Mouse (Mus musculus) embryonic facial prominence, embryonic 14.5 days (tissue): ENCODE measurements around the gene Slc16a14. TPM values are rescaled to one million over a fixed set of nuclear protein-coding genes. Genes with fewer than 3 reads are reported as not detected.

Experiments used
- ATAC-seq: fragments of 200-750 bp; cut with Nextera tagmentation; 2 replicates; pipeline ENCODE4 v1.8.0; 2017; ENCODE audit warnings: low read depth, moderate number of reproducible peaks, moderate TSS enrichment
- DNase-seq: peaks from one replicate; pipeline ENCODE4 v3.0.0-alpha.2; 2015; ENCODE audit warnings: low spot score
- H3K27ac ChIP-seq: fragments of 300-500 bp; sonication (generic); replicated peaks from 2 replicates; pipeline ENCODE4 v1.5.1; 2014; ENCODE audit warnings: low read depth, mild to moderate bottlenecking, low read length, moderate library complexity
- H3K27me3 ChIP-seq: fragments of 300-500 bp; sonication (generic); replicated peaks from 2 replicates; pipeline ENCODE4 v1.6.1; 2014; ENCODE audit warnings: low read length; ENCODE audit not compliant: control insufficient read depth, insufficient read depth
- H3K36me3 ChIP-seq: fragments of 300-500 bp; sonication (generic); 2 replicates; pipeline ENCODE4 v1.6.1; 2014; ENCODE audit warnings: low read length, mixed read lengths; ENCODE audit not compliant: control insufficient read depth, insufficient read depth
- H3K4me1 ChIP-seq: fragments of 300-500 bp; sonication (generic); 2 replicates; pipeline ENCODE4 v1.6.1; 2014; ENCODE audit warnings: antibody characterized with exemption, low read length; ENCODE audit not compliant: control insufficient read depth, insufficient read depth
- H3K4me2 ChIP-seq: fragments of 300-500 bp; sonication (generic); 2 replicates; pipeline ENCODE4 v1.6.1; 2014; ENCODE audit warnings: low read depth, mild to moderate bottlenecking, low read length, moderate library complexity, mixed read lengths
- H3K4me3 ChIP-seq: fragments of 300-500 bp; sonication (generic); 2 replicates; pipeline ENCODE4 v1.5.1; 2014; ENCODE audit warnings: low read depth, mild to moderate bottlenecking, low read length
- H3K9ac ChIP-seq: fragments of 300-500 bp; sonication (generic); 2 replicates; pipeline ENCODE4 v1.6.1; 2014; ENCODE audit warnings: low read depth, mild to moderate bottlenecking, low read length, moderate library complexity, mixed read lengths
- H3K9me3 ChIP-seq: fragments of 300-500 bp; sonication (generic); 2 replicates; pipeline ENCODE4 v1.6.1; 2016; ENCODE audit warnings: low read length; ENCODE audit not compliant: control insufficient read depth
- WGBS: fragments of 180-500 bp; shearing (Covaris S2); extraction: QIAGEN DNeasy Blood & Tissue Kit; methylation state at CpG from one replicate; pipeline ENCODE4 v1.1.7; 2014; 5-methylcytosine and 5-hydroxymethylcytosine counted together
- polyA plus RNA-seq: library from polyadenylated mRNA; unstranded; fragments of >200 nt; fragmentation: Nextera tagmentation; extraction: Ambion mirVana; gene quantifications from 2 replicates; pipeline ENCODE4 v1.2.1, GENCODE M21; 2014

The Slc16a14 gene
- polyA plus RNA-seq, 1 experiment from 2014 or later, result 0.38 TPM

DNA sequence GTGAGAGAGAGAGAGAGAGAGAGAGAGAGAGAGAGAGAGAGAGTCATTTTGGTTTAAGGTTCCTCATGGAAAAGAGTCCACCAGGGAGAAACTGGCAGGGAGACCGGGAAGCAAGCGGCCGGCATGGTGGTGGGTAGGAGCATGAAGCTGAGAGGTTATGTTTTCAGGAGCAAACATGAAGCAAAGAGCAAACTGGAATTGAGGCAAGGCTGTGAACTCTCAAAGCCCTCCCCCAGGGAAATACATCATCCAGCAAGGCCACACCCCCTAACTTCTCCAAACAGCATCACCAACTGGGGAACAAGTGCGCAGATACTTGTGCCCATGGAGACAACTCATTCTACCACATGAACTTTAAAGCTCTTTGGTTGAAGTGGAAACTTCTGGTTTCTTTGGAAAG, 8.6 kb upstream of the Slc16a14 start:
- Histone ChIP-seq H3K4me3 (no peak overlapping the region), H3K27ac (no peak overlapping the region), H3K36me3 (no peaks in the 10 kb centered on the region), H3K27me3 (no peaks in the 10 kb centered on the region), H3K9ac (no peak overlapping the region), H3K4me2 (no peak overlapping the region), H3K4me1 (no peaks in the 10 kb centered on the region), H3K9me3 (no peaks in the 10 kb centered on the region)
- 91% methylated on average over 4 of the region's 4 CpGs for WGBS
- no peak for ATAC-seq
- DNase-seq, result no peak

DNA sequence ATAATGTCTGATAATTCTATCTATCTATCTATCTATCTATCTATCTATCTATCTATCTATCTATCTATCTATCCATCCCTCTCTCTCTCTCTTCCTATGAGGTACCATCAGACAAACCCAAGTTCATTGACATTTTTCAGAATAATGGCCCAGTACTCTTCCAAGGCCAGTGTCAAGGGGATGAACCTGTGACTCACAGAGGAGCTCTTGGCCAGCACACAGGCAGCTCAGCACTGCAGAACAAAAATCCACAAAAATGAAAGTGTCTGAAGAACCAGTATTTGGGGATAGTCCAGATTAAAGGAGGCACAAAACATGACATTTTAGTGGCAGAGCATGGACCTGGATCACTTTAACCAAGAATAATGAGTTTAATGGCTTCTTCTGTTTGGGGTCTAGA, 7.7 kb upstream of the Slc16a14 start:
- no peak overlapping the region for H3K4me3 ChIP-seq
- H3K36me3 ChIP-seq, result no peaks in the 10 kb centered on the region
- H3K4me1 ChIP-seq, result no peaks in the 10 kb centered on the region
- no peaks in the 10 kb centered on the region for H3K27me3 ChIP-seq
- DNase-seq (no peak), ATAC-seq (no peak)
- H3K27ac ChIP-seq, result no peak overlapping the region
- no peak overlapping the region for H3K9ac ChIP-seq
- no peak overlapping the region for H3K4me2 ChIP-seq
- no peaks in the 10 kb centered on the region for H3K9me3 ChIP-seq

DNA sequence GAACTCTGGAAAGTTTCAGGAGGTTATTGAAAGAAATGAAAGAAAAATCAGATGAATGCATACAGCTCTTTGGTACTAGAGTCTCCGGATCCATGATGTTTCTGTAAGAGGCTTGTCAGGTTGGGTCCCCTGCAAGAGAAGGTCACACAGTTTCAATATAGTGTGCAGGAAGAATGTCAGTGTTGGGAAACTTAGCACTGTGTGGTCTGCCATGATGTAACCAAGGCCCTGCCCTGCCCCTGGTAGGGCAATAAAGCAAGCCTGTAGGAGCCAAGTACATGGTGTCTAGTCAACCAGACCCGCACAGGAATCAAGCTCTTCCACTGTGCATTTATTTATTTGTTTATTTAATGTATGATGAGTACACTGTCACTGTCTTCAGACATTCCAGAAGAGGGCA, 5.4 kb upstream of the Slc16a14 start:
- H3K27ac ChIP-seq, result no peak overlapping the region
- DNase-seq, result no peak
- H3K4me2 ChIP-seq, result no peak overlapping the region
- H3K4me3 ChIP-seq, result no peak overlapping the region
- WGBS, result 88% methylated on average over 2 of the region's 2 CpGs
- peaks cover 7% of the 10 kb centered on the region; the same call in 1 of the 2 replicates for H3K27me3 ChIP-seq
- no peaks in the 10 kb centered on the region for H3K36me3 ChIP-seq
- no peak for ATAC-seq
- no peaks in the 10 kb centered on the region for H3K4me1 ChIP-seq
- H3K9ac ChIP-seq, result no peak overlapping the region
- H3K9me3 ChIP-seq, result no peaks in the 10 kb centered on the region

DNA sequence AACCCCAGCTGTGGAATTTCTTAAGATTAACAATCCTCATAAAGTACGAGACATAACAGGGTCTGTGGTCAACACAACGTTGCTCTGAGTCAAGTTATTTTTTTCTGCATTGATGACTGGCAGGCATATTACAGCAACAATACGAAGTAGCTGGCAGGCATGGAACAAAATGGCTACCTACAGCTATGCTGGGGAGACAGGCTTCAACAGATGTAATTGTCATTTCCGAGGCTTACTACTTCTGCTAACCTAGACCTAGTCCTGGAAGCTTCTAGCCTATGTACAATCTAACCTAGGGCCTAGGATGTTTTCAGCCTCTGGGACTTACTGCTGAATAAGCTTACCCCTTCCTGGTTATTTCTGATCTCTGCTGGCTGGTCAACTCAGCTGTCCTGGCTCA, 4.5 kb upstream of the Slc16a14 start:
- Histone ChIP-seq H3K36me3 (no peaks in the 10 kb centered on the region), H3K4me1 (no peaks in the 10 kb centered on the region), H3K27ac (no peak overlapping the region), H3K27me3 (peaks cover 10% of the 10 kb centered on the region; the same call in 1 of the 2 replicates), H3K9ac (no peak overlapping the region), H3K4me2 (no peak overlapping the region), H3K4me3 (no peak overlapping the region), H3K9me3 (no peaks in the 10 kb centered on the region)
- DNase-seq (no peak), ATAC-seq (no peak)
- WGBS, result 79% methylated on average over 4 of the region's 4 CpGs

DNA sequence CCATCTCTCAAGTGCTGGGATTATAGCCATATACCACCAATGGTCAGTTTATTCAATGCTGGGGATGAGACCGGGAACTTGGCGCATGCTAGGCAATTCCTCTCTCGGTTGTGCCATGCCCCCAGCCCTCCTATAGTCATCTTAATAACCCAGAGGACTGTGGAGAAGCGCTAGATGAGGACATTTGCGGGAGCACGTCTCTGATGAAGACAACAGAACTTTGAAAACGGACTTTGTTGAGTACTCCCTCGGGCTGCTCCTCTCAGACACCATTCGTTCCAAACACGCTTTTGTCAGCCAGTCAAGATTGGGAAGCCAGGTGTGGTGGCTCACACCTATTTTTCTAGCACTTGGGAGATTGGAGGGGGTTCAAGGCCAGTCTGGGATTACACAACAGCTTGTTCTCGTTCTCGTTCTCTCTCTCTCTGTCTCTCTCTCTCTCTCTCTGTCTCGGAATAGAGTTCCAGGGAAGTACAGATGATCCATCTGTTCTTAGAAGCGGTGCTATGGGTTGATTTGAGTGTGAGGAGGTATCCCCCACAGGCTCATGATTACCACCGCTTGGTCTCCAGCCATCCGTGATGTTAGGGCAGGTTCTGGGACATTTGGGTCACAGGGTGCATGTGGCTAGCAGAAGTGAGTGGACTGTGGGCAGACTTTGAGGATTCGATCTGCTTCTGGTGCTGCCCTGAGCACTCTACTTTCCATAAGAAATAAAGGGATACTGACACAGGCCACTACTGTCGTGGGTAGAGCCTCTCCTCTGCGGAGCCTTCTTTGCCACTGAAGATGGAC, 2.0 kb upstream of the Slc16a14 start:
- DNase-seq (no peak), ATAC-seq (no peak)
- Histone ChIP-seq H3K27me3 (peaks cover 21% of the 10 kb centered on the region), H3K4me1 (no peaks in the 10 kb centered on the region), H3K4me2 (no peak overlapping the region), H3K4me3 (no peak overlapping the region), H3K27ac (no peak overlapping the region), H3K36me3 (no peaks in the 10 kb centered on the region), H3K9me3 (no peaks in the 10 kb centered on the region), H3K9ac (no peak overlapping the region)
- WGBS, result 89% methylated on average over 19 of the region's 19 CpGs

DNA sequence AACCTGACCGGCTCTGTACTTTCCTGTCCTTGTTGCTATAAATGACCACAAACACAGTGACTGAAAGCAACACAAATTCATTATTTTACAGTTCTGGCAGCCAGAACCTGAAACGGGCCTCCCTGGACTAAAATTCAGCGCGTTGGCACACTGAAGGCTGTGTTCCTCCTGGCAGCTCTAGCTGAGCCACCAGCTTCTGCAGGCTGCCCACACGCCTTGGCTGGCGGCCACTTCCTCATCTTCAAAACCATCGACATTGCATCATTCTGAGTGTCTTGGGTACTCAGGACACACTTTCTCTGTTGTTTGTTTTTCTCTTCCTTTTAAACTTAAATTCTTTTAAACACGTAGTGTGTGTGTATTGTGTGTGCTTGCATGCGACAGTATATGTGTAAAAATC, 734 bp upstream of the Slc16a14 start:
- Histone ChIP-seq H3K36me3 (no peaks in the 10 kb centered on the region), H3K4me2 (no peak overlapping the region; the same call in 1 of the 2 replicates), H3K27me3 (peaks cover 21% of the 10 kb centered on the region), H3K27ac (no peak overlapping the region), H3K4me3 (no peak overlapping the region), H3K9ac (no peak overlapping the region), H3K4me1 (no peaks in the 10 kb centered on the region), H3K9me3 (no peaks in the 10 kb centered on the region)
- DNase-seq (peak; percentile 17), ATAC-seq (no peak)
- WGBS, result 64% methylated on average over 9 of the region's 9 CpGs

DNA sequence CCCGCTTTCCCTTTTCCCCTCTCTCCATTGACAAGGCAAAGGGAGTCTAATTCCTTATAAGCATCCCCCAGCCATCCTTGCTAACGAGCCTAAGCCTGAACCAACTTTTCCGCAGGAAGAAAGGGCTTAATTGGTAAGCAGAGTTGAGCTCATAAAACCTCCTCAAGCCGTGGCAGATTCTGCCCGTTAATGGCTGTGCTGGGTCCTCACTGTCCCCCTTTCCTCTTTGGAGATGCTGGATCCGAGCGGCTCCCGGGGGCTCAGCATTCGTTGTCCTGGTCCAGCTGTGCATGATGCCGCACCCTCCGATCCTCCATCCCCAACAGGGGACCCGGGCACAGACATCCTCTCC, 807 bp downstream of the Slc16a14 start:
- H3K4me2 ChIP-seq, result peak overlapping the region; percentile 88
- peaks cover 21% of the 10 kb centered on the region for H3K27me3 ChIP-seq
- peak overlapping the region; percentile 53 for H3K4me3 ChIP-seq
- H3K4me1 ChIP-seq, result no peaks in the 10 kb centered on the region
- peak; percentile 25 for DNase-seq
- 0% methylated on average over 12 of the region's 12 CpGs for WGBS
- H3K27ac ChIP-seq, result no peak overlapping the region
- H3K9ac ChIP-seq, result peak overlapping the region; percentile 64
- no peak for ATAC-seq
- H3K9me3 ChIP-seq, result no peaks in the 10 kb centered on the region
- H3K36me3 ChIP-seq, result no peaks in the 10 kb centered on the region

DNA sequence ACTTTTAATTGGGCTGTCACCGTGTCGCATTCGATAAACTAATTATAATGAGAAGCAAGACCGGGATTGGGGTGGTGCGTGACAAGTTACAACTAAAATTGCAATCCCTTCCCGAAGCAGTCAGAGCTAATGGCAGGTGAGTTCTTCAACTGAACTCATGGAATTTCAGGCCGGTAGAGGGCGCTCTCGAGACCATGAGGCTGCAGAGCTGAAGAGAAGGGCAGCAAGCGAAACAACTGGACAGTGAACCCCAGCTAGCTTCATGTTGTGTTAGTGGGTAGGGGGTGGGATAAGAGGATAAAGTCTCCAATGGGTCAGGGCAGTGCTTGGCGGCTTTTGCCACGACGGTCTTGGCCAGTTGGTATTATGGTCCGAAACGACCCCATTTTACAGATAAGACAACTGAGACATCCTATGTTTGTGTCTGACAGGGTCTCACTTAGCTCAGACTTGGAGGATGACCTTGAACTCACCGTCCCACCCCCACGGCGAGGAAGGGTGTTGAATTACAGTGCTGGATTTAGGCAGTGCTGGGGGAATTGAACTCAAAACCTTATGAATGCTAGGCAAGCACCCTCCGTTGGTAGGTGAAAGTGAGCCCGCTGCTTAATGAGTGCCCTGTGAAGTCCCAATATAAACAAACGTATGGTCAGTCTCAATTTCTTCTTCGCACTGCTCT, 1.3 kb downstream of the Slc16a14 start:
- DNase-seq (peak; percentile 60), ATAC-seq (no peak; the same call in 1 of the 2 replicates)
- no peak overlapping the region for H3K27ac ChIP-seq
- H3K4me1 ChIP-seq, result no peaks in the 10 kb centered on the region
- peaks cover 21% of the 10 kb centered on the region for H3K27me3 ChIP-seq
- H3K36me3 ChIP-seq, result no peaks in the 10 kb centered on the region
- peak overlapping the region; percentile 53 for H3K4me3 ChIP-seq
- H3K4me2 ChIP-seq, result peak overlapping the region; percentile 88
- H3K9ac ChIP-seq, result 0 out of 2 replicates have a peak overlapping the region, but pooled peaks have one; percentile 64
- 14% methylated on average over 22 of the region's 22 CpGs for WGBS
- no peaks in the 10 kb centered on the region for H3K9me3 ChIP-seq

DNA sequence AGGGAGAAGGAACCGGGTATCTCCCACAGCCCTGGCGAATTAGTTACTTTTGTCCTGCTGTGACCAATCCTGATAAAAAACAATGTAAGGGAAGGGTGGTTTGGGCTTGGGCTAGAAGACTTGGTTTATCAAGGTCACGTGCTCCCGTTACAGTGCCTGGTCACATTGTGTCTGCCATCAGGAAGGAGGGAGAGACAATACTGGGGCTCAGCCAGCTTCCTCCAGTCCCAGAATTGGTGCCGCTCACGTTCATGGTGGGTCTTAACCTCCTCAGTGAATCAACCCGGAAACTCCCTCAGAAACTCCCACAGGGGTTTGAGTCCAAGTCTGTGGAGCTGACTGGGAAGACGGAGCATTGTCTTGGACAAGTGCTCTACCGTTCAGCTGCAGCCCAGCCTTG, 9.3 kb downstream of the Slc16a14 start:
- Histone ChIP-seq H3K9me3 (no peaks in the 10 kb centered on the region), H3K4me2 (no peak overlapping the region), H3K4me3 (no peak overlapping the region), H3K36me3 (no peaks in the 10 kb centered on the region), H3K4me1 (no peaks in the 10 kb centered on the region), H3K9ac (no peak overlapping the region), H3K27me3 (no peaks in the 10 kb centered on the region), H3K27ac (no peak overlapping the region)
- WGBS, result 79% methylated on average over 9 of the region's 9 CpGs
- DNase-seq (no peak), ATAC-seq (no peak)
